Mouse (Mus musculus): ENCODE measurements around the gene Nags.
"Not testable (repeated sequence)": the region's sequence is repeated elsewhere in the genome, so short reads cannot be mapped to it uniquely, and the experiment has no call there.

Nags gene

GRCm38 (mm10) chr11:102158024-102158423 lies 12.7 kb downstream of the Nags start:
- DNase-seq: not testable (repeated sequence)

GRCm38 (mm10) chr11:102159781-102160180 lies 14.5 kb downstream of the Nags start:
- peak; percentile 88 to 89 for DNase-seq

- DNase-seq: peak; percentile 71 to 81
Observed at GRCm38 (mm10) chr11:102165971-102166722, 20.8 kb downstream of the Nags start.

- DNase-seq: peak; percentile 52 to 55
Observed at GRCm38 (mm10) chr11:102167539-102167938, 22.2 kb downstream of the Nags start.

- no peak for DNase-seq
Observed at GRCm38 (mm10) chr11:102168689-102169088, 23.4 kb downstream of the Nags start.

- no peak for DNase-seq
Observed at GRCm38 (mm10) chr11:102179836-102180235, 34.5 kb downstream of the Nags start.

GRCm38 (mm10) chr11:102184253-102184645 lies 38.9 kb downstream of the Nags start:
- no peak for DNase-seq

- peak; percentile 97 to 99 for DNase-seq
Observed at GRCm38 (mm10) chr11:102184646-102185495, 39.6 kb downstream of the Nags start, which contains the start of gene Lsm12. Gene Lsm12, minus strand, starts transcription at chr11:102185296.

GRCm38 (mm10) chr11:102185677-102186076 lies 40.4 kb downstream of the Nags start:
- DNase-seq: no peak

- DNase-seq: no peak
Observed at GRCm38 (mm10) chr11:102186235-102186634, 40.9 kb downstream of the Nags start.

GRCm38 (mm10) chr11:102188980-102189379 lies 43.7 kb downstream of the Nags start:
- DNase-seq: no peak

- DNase-seq: peak; percentile 90 to 92
Observed at GRCm38 (mm10) chr11:102189461-102190436, 44.4 kb downstream of the Nags start, which contains the start of gene G6pc3. Gene G6pc3, plus strand, starts transcription at chr11:102189620.

GRCm38 (mm10) chr11:102190848-102191247 lies 45.5 kb downstream of the Nags start:
- DNase-seq: no peak

- peak in 1 of 2 experiments; percentile 9 for DNase-seq
Observed at GRCm38 (mm10) chr11:102193657-102194440, 48.5 kb downstream of the Nags start.

GRCm38 (mm10) chr11:102196018-102196797 lies 50.9 kb downstream of the Nags start:
- peak; percentile 57 to 65 for DNase-seq

GRCm38 (mm10) chr11:102198245-102198644 lies 52.9 kb downstream of the Nags start:
- DNase-seq: peak in 1 of 2 experiments; percentile 2

Measured in cerebellum, postnatal 25 days (tissue).